Mouse (Mus musculus): Measurements from ENCODE around the gene Dhx29. TPM values are rescaled to one million over a fixed set of nuclear protein-coding genes. Genes with fewer than 3 reads are reported as not detected.

Gene Dhx29
- total RNA-seq, 1 experiment, result 33.2 TPM

DNA sequence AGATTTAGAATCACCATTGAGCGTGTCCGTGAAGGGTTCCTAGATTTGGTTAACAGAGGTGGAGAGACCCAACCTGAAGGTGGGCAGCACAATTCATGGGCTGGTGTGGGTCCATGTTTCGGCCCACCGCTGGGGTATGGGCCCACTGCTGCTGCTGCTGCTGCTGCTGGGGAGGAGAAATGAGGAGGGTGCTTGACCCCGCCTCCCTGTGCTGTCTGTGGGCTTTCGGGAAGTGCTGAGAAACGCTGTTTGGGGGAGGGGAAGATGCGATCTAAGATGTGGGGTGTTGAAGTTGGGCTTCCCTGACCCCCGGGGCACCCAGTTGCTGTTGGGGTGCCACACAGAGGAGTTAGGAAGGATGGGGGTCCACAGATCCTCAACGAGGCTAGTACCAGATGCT lies 49.5 kb downstream of the Dhx29 start:
- Histone ChIP-seq H3K9ac (ENCODE audit: insufficient read depth, low read depth, low read length, poor library complexity, severe bottlenecking) (peak overlapping the region; percentile 15; the same call in 1 of the 2 replicates), H3K27ac (ENCODE audit: insufficient read depth, low read depth, low read length, poor library complexity, severe bottlenecking) (no peak overlapping the region), H3K4me1 (ENCODE audit: control insufficient read depth in 2 of 2, insufficient read depth in 2 of 2, low read length in 2 of 2, poor library complexity in 1 of 2) (peaks cover 2 to 5% of the 10 kb centered on the region in 2 experiments; a peak in 3 of 4 replicates), H3K9me3 (ENCODE audit: control insufficient read depth, insufficient read depth, low read depth, low read length) (no peaks in the 10 kb centered on the region), H3K4me3 (ENCODE audit: insufficient read depth in 1 of 2, low read depth in 1 of 2, low read length in 2 of 2, poor library complexity in 1 of 2, severe bottlenecking in 1 of 2) (peak overlapping the region in 1 of 2 experiments; percentile 21; a peak in 1 of 4 replicates), H3K36me3 (ENCODE audit: control insufficient read depth, insufficient read depth, low read length, poor library complexity, severe bottlenecking) (no peaks in the 10 kb centered on the region)
- no peak for TF ChIP-seq ZNF384 (IDR thresholded peaks at IDR 0.05; ENCODE audit: low read depth, low read length)
- TF ChIP-seq ZC3H11A (IDR thresholded peaks at IDR 0.05; ENCODE audit: borderline replicate concordance, low read depth, low read length), result no peak
- TF ChIP-seq MAFK (IDR thresholded peaks at IDR 0.05; ENCODE audit: insufficient read depth, low read depth, low read length), result no peak
- TF ChIP-seq HCFC1 (IDR thresholded peaks at IDR 0.05; ENCODE audit: borderline replicate concordance, insufficient read depth, low read length), result no peak
- no peak for TF ChIP-seq CHD2 (IDR thresholded peaks at IDR 0.05; ENCODE audit: low read depth, low read length)
- DNase-seq (ENCODE audit: low read depth, low spot score), result no peak
- in situ Hi-C loops (cut with MboI; ENCODE audit: low sequenced_read_pairs in 2 of 2, unreplicated experiment in 2 of 2), result no loop called here

DNA sequence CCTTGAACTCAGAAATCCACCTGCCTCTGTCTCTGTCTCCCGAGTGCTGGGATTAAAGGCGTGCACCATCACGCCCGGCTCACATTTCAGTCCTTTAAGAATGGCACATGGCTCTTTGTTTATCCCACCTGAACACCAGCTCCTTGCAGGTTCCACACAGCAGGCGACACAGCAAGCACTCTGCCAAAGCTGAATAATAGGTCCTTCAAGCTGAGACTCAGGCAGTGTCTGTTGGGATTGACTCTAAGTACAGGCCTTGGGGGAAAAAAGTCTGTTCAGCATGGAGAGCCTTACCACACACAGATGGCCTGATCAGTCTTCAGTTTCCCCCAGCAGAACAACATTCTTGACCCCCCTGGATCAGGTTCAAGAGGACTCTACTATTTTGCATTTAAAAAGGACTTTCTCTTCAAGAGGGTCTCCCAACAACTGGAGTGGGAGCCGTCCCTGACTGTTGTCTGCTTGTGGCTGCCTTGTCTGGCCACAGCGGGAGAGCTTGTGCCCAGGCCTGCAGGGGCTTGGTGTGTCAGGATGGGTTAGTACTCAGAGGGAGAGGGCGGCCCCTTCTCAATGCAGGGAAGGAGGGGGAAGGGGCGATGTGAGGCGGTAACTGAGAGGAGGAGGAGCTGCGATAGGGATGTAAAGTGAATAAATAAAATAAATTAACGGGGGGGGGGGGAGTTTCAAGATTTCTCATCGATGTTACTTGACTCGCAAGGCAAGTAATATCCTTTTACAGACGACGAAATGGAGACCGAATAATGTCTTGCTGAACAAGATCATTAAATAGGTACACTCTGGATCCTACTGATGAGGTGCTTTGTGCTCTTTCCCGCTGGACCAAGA lies 58.6 kb downstream of the Dhx29 start:
- in situ Hi-C loops (cut with MboI; ENCODE audit: low sequenced_read_pairs in 2 of 2, unreplicated experiment in 2 of 2), result no loop called here
- DNase-seq (ENCODE audit: low read depth, low spot score), result no peak
- Histone ChIP-seq H3K9ac (ENCODE audit: insufficient read depth, low read depth, low read length, poor library complexity, severe bottlenecking) (0 out of 2 replicates have a peak overlapping the region, but pooled peaks have one; percentile 4), H3K4me3 (ENCODE audit: insufficient read depth in 1 of 2, low read depth in 1 of 2, low read length in 2 of 2, poor library complexity in 1 of 2, severe bottlenecking in 1 of 2) (0 out of 4 replicates have a peak overlapping the region, but pooled peaks of 1 of the 2 experiments have one; percentile 14), H3K27ac (ENCODE audit: insufficient read depth, low read depth, low read length, poor library complexity, severe bottlenecking) (0 out of 2 replicates have a peak overlapping the region, but pooled peaks have one; percentile 26), H3K4me1 (ENCODE audit: control insufficient read depth in 2 of 2, insufficient read depth in 2 of 2, low read length in 2 of 2, poor library complexity in 1 of 2) (peaks cover 3 to 5% of the 10 kb centered on the region in 2 experiments; a peak in 3 of 4 replicates), H3K36me3 (ENCODE audit: control insufficient read depth, insufficient read depth, low read length, poor library complexity, severe bottlenecking) (peaks cover 3% of the 10 kb centered on the region; the same call in 1 of the 2 replicates), H3K9me3 (ENCODE audit: control insufficient read depth, insufficient read depth, low read depth, low read length) (no peaks in the 10 kb centered on the region)
- TF ChIP-seq ZNF384 (IDR thresholded peaks at IDR 0.05; ENCODE audit: low read depth, low read length) (no peak), MAFK (IDR thresholded peaks at IDR 0.05; ENCODE audit: insufficient read depth, low read depth, low read length) (peak; percentile 43; the same call in 1 of the 2 replicates)

DNA sequence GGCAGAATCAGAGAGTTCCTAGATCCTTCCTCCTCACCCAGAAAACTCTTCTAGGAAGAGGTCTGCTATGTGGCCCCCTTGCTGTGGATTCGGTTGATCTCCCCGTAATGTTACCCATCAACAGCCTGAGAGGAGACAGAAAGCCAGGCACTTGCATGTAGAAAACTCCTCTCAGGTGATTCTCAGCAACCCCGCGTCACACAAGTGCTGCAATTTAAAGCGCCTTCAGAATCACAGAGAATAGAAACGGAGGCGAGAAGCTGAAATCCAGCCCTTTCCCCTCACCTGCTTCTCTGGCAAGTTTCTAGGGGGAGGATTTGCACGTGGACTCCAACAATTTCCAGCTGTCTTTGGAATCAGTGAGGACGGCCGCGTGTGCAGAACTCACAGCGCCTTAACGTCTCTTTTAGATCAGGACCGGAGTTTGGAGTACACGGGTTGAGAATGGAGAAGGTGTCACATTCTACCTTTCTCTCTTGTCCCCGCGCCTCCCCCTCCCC lies 59.2 kb downstream of the Dhx29 start:
- Histone ChIP-seq H3K9me3 (ENCODE audit: control insufficient read depth, insufficient read depth, low read depth, low read length) (no peaks in the 10 kb centered on the region), H3K4me3 (ENCODE audit: insufficient read depth in 1 of 2, low read depth in 1 of 2, low read length in 2 of 2, poor library complexity in 1 of 2, severe bottlenecking in 1 of 2) (peak overlapping the region; percentile 74 to 76; a peak in 3 of 4 replicates), H3K36me3 (ENCODE audit: control insufficient read depth, insufficient read depth, low read length, poor library complexity, severe bottlenecking) (peaks cover 3% of the 10 kb centered on the region; the same call in 1 of the 2 replicates), H3K9ac (ENCODE audit: insufficient read depth, low read depth, low read length, poor library complexity, severe bottlenecking) (0 out of 2 replicates have a peak overlapping the region, but pooled peaks have one; percentile 4), H3K4me1 (ENCODE audit: control insufficient read depth in 2 of 2, insufficient read depth in 2 of 2, low read length in 2 of 2, poor library complexity in 1 of 2) (peaks cover 3 to 5% of the 10 kb centered on the region in 2 experiments; a peak in 3 of 4 replicates), H3K27ac (ENCODE audit: insufficient read depth, low read depth, low read length, poor library complexity, severe bottlenecking) (0 out of 2 replicates have a peak overlapping the region, but pooled peaks have one; percentile 26)
- in situ Hi-C loops (cut with MboI; ENCODE audit: low sequenced_read_pairs in 2 of 2, unreplicated experiment in 2 of 2), result no loop called here
- TF ChIP-seq ZNF384 (IDR thresholded peaks at IDR 0.05; ENCODE audit: low read depth, low read length), result no peak
- TF ChIP-seq HCFC1 (IDR thresholded peaks at IDR 0.05; ENCODE audit: borderline replicate concordance, insufficient read depth, low read length), result no peak
- TF ChIP-seq MAFK (IDR thresholded peaks at IDR 0.05; ENCODE audit: insufficient read depth, low read depth, low read length), result no peak
- TF ChIP-seq ZC3H11A (IDR thresholded peaks at IDR 0.05; ENCODE audit: borderline replicate concordance, low read depth, low read length), result no peak
- no peak for TF ChIP-seq CHD2 (IDR thresholded peaks at IDR 0.05; ENCODE audit: low read depth, low read length)
- no peak for DNase-seq (ENCODE audit: low read depth, low spot score)

DNA sequence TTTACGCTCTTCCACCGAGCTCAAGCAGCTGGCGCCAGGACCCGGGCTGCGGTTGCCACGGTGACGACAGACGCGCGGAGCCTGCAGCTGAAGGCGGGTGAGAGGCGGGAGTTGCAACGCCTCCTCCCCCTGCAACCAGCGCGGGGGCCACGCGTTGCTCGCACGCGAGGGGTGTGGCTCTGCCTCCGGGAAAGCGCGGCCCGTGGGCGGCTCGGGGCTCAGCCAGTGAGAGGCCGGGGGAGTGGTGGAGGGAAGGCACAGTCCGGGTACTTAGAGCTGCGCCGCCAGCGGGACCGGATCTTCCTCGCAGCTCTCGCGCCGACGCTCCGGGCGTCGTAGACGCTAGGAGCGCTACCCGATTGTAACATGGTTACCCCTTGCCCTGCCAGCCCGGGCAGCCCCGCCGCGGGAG lies 60.3 kb downstream of the Dhx29 start, which contains the start of gene Ccno:
Gene Ccno, plus strand, starts transcription at position 271 of the 412 bp plus-strand sequence.
- peaks cover 3% of the 10 kb centered on the region; the same call in 1 of the 2 replicates for H3K36me3 ChIP-seq (ENCODE audit: control insufficient read depth, insufficient read depth, low read length, poor library complexity, severe bottlenecking)
- in situ Hi-C loops (cut with MboI; ENCODE audit: low sequenced_read_pairs in 2 of 2, unreplicated experiment in 2 of 2), result no loop called here
- TF ChIP-seq ZNF384 (IDR thresholded peaks at IDR 0.05; ENCODE audit: low read depth, low read length) (no peak), HCFC1 (IDR thresholded peaks at IDR 0.05; ENCODE audit: borderline replicate concordance, insufficient read depth, low read length) (peak; percentile 13; the same call in 1 of the 2 replicates), MAFK (IDR thresholded peaks at IDR 0.05; ENCODE audit: insufficient read depth, low read depth, low read length) (no peak), CHD2 (IDR thresholded peaks at IDR 0.05; ENCODE audit: low read depth, low read length) (no peak)
- no peak within 1 kb of the TSS for H3K27ac ChIP-seq (ENCODE audit: insufficient read depth, low read depth, low read length, poor library complexity, severe bottlenecking)
- H3K9me3 ChIP-seq (ENCODE audit: control insufficient read depth, insufficient read depth, low read depth, low read length), result no peaks in the 10 kb centered on the region
- H3K9ac ChIP-seq (ENCODE audit: insufficient read depth, low read depth, low read length, poor library complexity, severe bottlenecking), result peak within 1 kb of the TSS; percentile 70
- DNase-seq (ENCODE audit: low read depth, low spot score), result peak; percentile 82
- H3K4me1 ChIP-seq (ENCODE audit: control insufficient read depth in 2 of 2, insufficient read depth in 2 of 2, low read length in 2 of 2, poor library complexity in 1 of 2), result peaks cover 3 to 5% of the 10 kb centered on the region in 2 experiments; a peak in 3 of 4 replicates
- H3K4me3 ChIP-seq (ENCODE audit: insufficient read depth in 1 of 2, low read depth in 1 of 2, low read length in 2 of 2, poor library complexity in 1 of 2, severe bottlenecking in 1 of 2), result peak within 1 kb of the TSS; percentile 74 to 76

Measured in ES-E14 (cell line).